Mouse (Mus musculus) forebrain, postnatal 0 days (tissue): ENCODE data around the gene Tiprl. TPM values are rescaled to one million over a fixed set of nuclear protein-coding genes. Genes with fewer than 3 reads are reported as not detected.

ENCODE experiments used
- ATAC-seq: fragments of 200-750 bp; cut with Nextera tagmentation; 2 replicates; pipeline ENCODE4 v1.8.0; 2017; ENCODE audit warnings: mild to moderate bottlenecking, moderate library complexity
- DNase-seq: peaks from one replicate; pipeline ENCODE4 v3.0.0-alpha.2; 2015
- H3K27ac ChIP-seq: fragments of 300-500 bp; sonication (generic); 2 replicates; pipeline ENCODE4 v1.5.1; 2014; ENCODE audit warnings: low read depth, mild to moderate bottlenecking, antibody characterized with exemption, low read length, moderate library complexity, mixed read lengths
- H3K27me3 ChIP-seq: fragments of 300-500 bp; sonication (generic); 2 replicates; pipeline ENCODE4 v1.6.1; 2014; ENCODE audit warnings: mild to moderate bottlenecking, low read length, mixed read lengths; ENCODE audit not compliant: insufficient read depth
- H3K36me3 ChIP-seq: fragments of 300-500 bp; sonication (generic); 2 replicates; pipeline ENCODE4 v1.6.1; 2014; ENCODE audit warnings: mild to moderate bottlenecking, moderate library complexity; ENCODE audit not compliant: insufficient read depth
- H3K4me1 ChIP-seq: fragments of 300-500 bp; sonication (generic); 2 replicates; pipeline ENCODE4 v1.6.1; 2014; ENCODE audit warnings: antibody characterized with exemption; ENCODE audit not compliant: insufficient read depth
- H3K4me2 ChIP-seq: fragments of 300-500 bp; sonication (generic); 2 replicates; pipeline ENCODE4 v1.6.1; 2014; ENCODE audit warnings: low read depth, mild to moderate bottlenecking, moderate library complexity
- H3K4me3 ChIP-seq: fragments of 300-500 bp; sonication (generic); 2 replicates; pipeline ENCODE4 v1.5.1; 2014; ENCODE audit warnings: low read depth, low read length, mixed read lengths
- H3K9ac ChIP-seq: fragments of 300-500 bp; sonication (generic); 2 replicates; pipeline ENCODE4 v1.6.1; 2014; ENCODE audit warnings: mild to moderate bottlenecking
- H3K9me3 ChIP-seq: fragments of 300-500 bp; sonication (generic); 2 replicates; pipeline ENCODE4 v1.6.1; 2016; ENCODE audit warnings: low read length
- CTCF ChIP-seq: sonication (generic); IDR thresholded peaks from 2 replicates; pipeline ENCODE4 v1.5.1; 2016; ENCODE audit warnings: antibody characterized with exemption, control low read depth, low read depth
- WGBS: fragments of 180-500 bp; shearing (Covaris S2); extraction: QIAGEN DNeasy Blood & Tissue Kit; methylation state at CpG from one replicate; pipeline ENCODE4 v1.1.7; 2014; 5-methylcytosine and 5-hydroxymethylcytosine counted together
- polyA plus RNA-seq: library from polyadenylated mRNA; unstranded; fragments of >200 nt; fragmentation: Nextera tagmentation; extraction: Ambion mirVana; gene quantifications from 2 replicates; pipeline ENCODE4 v1.2.1, GENCODE M21; 2015
- total RNA-seq: library from RNA; depleted of rRNA; stranded (reverse); fragments of >200 nt; gene quantifications from 2 replicates; pipeline ENCODE4 v1.2.3, GENCODE M21; 2014

Gene Tiprl
- total and polyA plus RNA-seq, 2 experiments from 2014 or later: 52.4 to 151 TPM

GRCm38 (mm10) chr1:165235846-165236245 is 950 bp downstream of the Tiprl start:
- no peak for ATAC-seq
- TF ChIP-seq CTCF: no peak
- Histone ChIP-seq H3K4me2 (peak overlapping the region; percentile 67), H3K27ac (peak overlapping the region; percentile 85; the same call in 1 of the 2 replicates), H3K4me3 (peak overlapping the region; percentile 78), H3K27me3 (no peaks in the 10 kb centered on the region), H3K36me3 (no peaks in the 10 kb centered on the region), H3K9me3 (no peaks in the 10 kb centered on the region), H3K4me1 (peaks cover 12% of the 10 kb centered on the region), H3K9ac (peak overlapping the region; percentile 70)
- 14% methylated on average over 10 of the region's 10 CpGs for WGBS
- no peak for DNase-seq

GRCm38 (mm10) chr1:165233806-165234205 is 3.0 kb downstream of the Tiprl start:
- DNase-seq (no peak), ATAC-seq (no peak)
- H3K4me2 ChIP-seq: no peak overlapping the region
- WGBS: 91% methylated on average over 2 of the region's 2 CpGs
- no peak overlapping the region for H3K4me3 ChIP-seq
- H3K27ac ChIP-seq: no peak overlapping the region
- H3K36me3 ChIP-seq: no peaks in the 10 kb centered on the region
- peaks cover 12% of the 10 kb centered on the region for H3K4me1 ChIP-seq
- no peak overlapping the region for H3K9ac ChIP-seq
- TF ChIP-seq CTCF: no peak
- H3K27me3 ChIP-seq: no peaks in the 10 kb centered on the region
- H3K9me3 ChIP-seq: no peaks in the 10 kb centered on the region

- Histone ChIP-seq H3K36me3 (peaks cover 7% of the 10 kb centered on the region), H3K4me3 (no peak overlapping the region), H3K4me2 (no peak overlapping the region), H3K9me3 (no peaks in the 10 kb centered on the region), H3K27ac (no peak overlapping the region), H3K9ac (no peak overlapping the region), H3K27me3 (no peaks in the 10 kb centered on the region), H3K4me1 (peaks cover 6% of the 10 kb centered on the region)
- DNase-seq (no peak), ATAC-seq (no peak)
- 96% methylated on average over 4 of the region's 4 CpGs for WGBS
- TF ChIP-seq CTCF: peak; percentile 33; the same call in 1 of the 2 replicates
These were observed 6.1 kb downstream of the Tiprl start for GRCm38 (mm10) chr1:165230691-165231090.

- 93% methylated on average over 9 of the region's 9 CpGs for WGBS
- no peak for TF ChIP-seq CTCF
These were observed 7.2 kb downstream of the Tiprl start for GRCm38 (mm10) chr1:165229577-165229976.

GRCm38 (mm10) chr1:165217023-165217589 is 19.7 kb downstream of the Tiprl start:
- H3K9me3 ChIP-seq: no peaks in the 10 kb centered on the region
- H3K36me3 ChIP-seq: peaks cover 62% of the 10 kb centered on the region
- WGBS: 94% methylated on average over 2 of the region's 2 CpGs
- no peak overlapping the region for H3K4me2 ChIP-seq
- ATAC-seq (no peak), DNase-seq (no peak)
- H3K4me1 ChIP-seq: no peaks in the 10 kb centered on the region
- H3K27me3 ChIP-seq: no peaks in the 10 kb centered on the region
- H3K27ac ChIP-seq: no peak overlapping the region
- no peak for TF ChIP-seq CTCF
- H3K4me3 ChIP-seq: no peak overlapping the region
- no peak overlapping the region for H3K9ac ChIP-seq

More at GRCm38 (mm10) chr1:165229577-165229976, 7.2 kb downstream of the Tiprl start:
- Histone ChIP-seq H3K4me2 (no peak overlapping the region), H3K4me1 (no peaks in the 10 kb centered on the region), H3K9ac (no peak overlapping the region), H3K27me3 (no peaks in the 10 kb centered on the region), H3K9me3 (no peaks in the 10 kb centered on the region), H3K36me3 (peaks cover 12% of the 10 kb centered on the region), H3K27ac (no peak overlapping the region), H3K4me3 (no peak overlapping the region)
- DNase-seq (no peak), ATAC-seq (no peak)

- no peak for DNase-seq
These were observed 21.0 kb downstream of the Tiprl start for GRCm38 (mm10) chr1:165215831-165216230.

GRCm38 (mm10) chr1:165205591-165205990 is 31.2 kb downstream of the Tiprl start:
- Histone ChIP-seq H3K4me2 (no peak overlapping the region), H3K9me3 (no peaks in the 10 kb centered on the region), H3K27ac (no peak overlapping the region), H3K4me1 (no peaks in the 10 kb centered on the region), H3K36me3 (no peaks in the 10 kb centered on the region), H3K27me3 (no peaks in the 10 kb centered on the region), H3K4me3 (no peak overlapping the region), H3K9ac (no peak overlapping the region)
- no peak for TF ChIP-seq CTCF
- no peak for ATAC-seq
- no peak for DNase-seq
- 46% methylated on average over 2 of the region's 2 CpGs for WGBS

More at GRCm38 (mm10) chr1:165215831-165216230, 21.0 kb downstream of the Tiprl start:
- no peaks in the 10 kb centered on the region for H3K27me3 ChIP-seq
- H3K9me3 ChIP-seq: no peaks in the 10 kb centered on the region
- H3K4me2 ChIP-seq: no peak overlapping the region
- no peak overlapping the region for H3K27ac ChIP-seq
- H3K36me3 ChIP-seq: peaks cover 53% of the 10 kb centered on the region
- 92% methylated on average over 7 of the region's 7 CpGs for WGBS
- TF ChIP-seq CTCF: no peak
- no peak overlapping the region for H3K9ac ChIP-seq
- H3K4me1 ChIP-seq: no peaks in the 10 kb centered on the region
- ATAC-seq: no peak
- H3K4me3 ChIP-seq: no peak overlapping the region
